Mouse (Mus musculus) neural tube, embryonic 11.5 days (tissue): Measurements from ENCODE around the gene Rbmx. TPM values are rescaled to one million over a fixed set of nuclear protein-coding genes. Genes with fewer than 3 reads are reported as not detected.

Experiments used
- ATAC-seq: fragments of 200-750 bp; cut with Nextera tagmentation; 2 replicates; pipeline ENCODE4 v1.8.0; 2017; ENCODE audit warnings: moderate number of reproducible peaks, mild to moderate bottlenecking, moderate TSS enrichment, moderate library complexity; ENCODE audit not compliant: insufficient read depth, low FRiP score, low TSS enrichment
- DNase-seq: peaks from one replicate; pipeline ENCODE4 v3.0.0-alpha.2; 2015; ENCODE audit warnings: low spot score
- H3K27ac ChIP-seq: fragments of 300-500 bp; sonication (generic); 2 replicates; pipeline ENCODE4 v1.5.1; 2014; ENCODE audit warnings: low read depth, mild to moderate bottlenecking, low read length
- H3K27me3 ChIP-seq: fragments of 300-500 bp; sonication (generic); 2 replicates; pipeline ENCODE4 v1.6.1; 2014; ENCODE audit warnings: mild to moderate bottlenecking, low read length, mixed read lengths; ENCODE audit not compliant: control insufficient read depth, insufficient read depth
- H3K36me3 ChIP-seq: fragments of 300-500 bp; sonication (generic); 2 replicates; pipeline ENCODE4 v1.6.1; 2014; ENCODE audit warnings: mild to moderate bottlenecking, low read length, moderate library complexity, mixed read lengths; ENCODE audit not compliant: control insufficient read depth, insufficient read depth
- H3K4me1 ChIP-seq: fragments of 300-500 bp; sonication (generic); 2 replicates; pipeline ENCODE4 v1.6.1; 2014; ENCODE audit warnings: low read length, mixed read lengths; ENCODE audit not compliant: control insufficient read depth, insufficient read depth
- H3K4me2 ChIP-seq: fragments of 300-500 bp; sonication (generic); 2 replicates; pipeline ENCODE4 v1.6.1; 2014; ENCODE audit warnings: low read depth, mild to moderate bottlenecking, moderate library complexity
- H3K4me3 ChIP-seq: fragments of 300-500 bp; sonication (generic); 2 replicates; pipeline ENCODE4 v1.5.1; 2014; ENCODE audit warnings: low read depth, low read length
- H3K9ac ChIP-seq: fragments of 300-500 bp; sonication (generic); 2 replicates; pipeline ENCODE4 v1.6.1; 2014; ENCODE audit warnings: mild to moderate bottlenecking, low read length
- H3K9me3 ChIP-seq: fragments of 300-500 bp; sonication (generic); 2 replicates; pipeline ENCODE4 v1.6.1; 2016; ENCODE audit warnings: low read length; ENCODE audit not compliant: control insufficient read depth
- WGBS: fragments of 180-500 bp; shearing (Covaris S2); extraction: QIAGEN DNeasy Blood & Tissue Kit; methylation state at CpG from one replicate; pipeline ENCODE4 v1.1.7; 2014; 5-methylcytosine and 5-hydroxymethylcytosine counted together
- polyA plus RNA-seq: library from polyadenylated mRNA; unstranded; fragments of >200 nt; fragmentation: Nextera tagmentation; extraction: Ambion mirVana; gene quantifications from 2 replicates; pipeline ENCODE4 v1.2.1, GENCODE M21; 2014

The Rbmx gene
- 259 and 261 TPM in 2 replicates for polyA plus RNA-seq

- Histone ChIP-seq H3K9ac (peak within 1 kb of the TSS; percentile 85), H3K4me1 (no peaks in the 10 kb centered on the region), H3K4me3 (peak within 1 kb of the TSS; percentile 58), H3K27me3 (no peaks in the 10 kb centered on the region), H3K36me3 (no peaks in the 10 kb centered on the region), H3K4me2 (peak within 1 kb of the TSS; percentile 29), H3K27ac (peak within 1 kb of the TSS; percentile 83), H3K9me3 (no peaks in the 10 kb centered on the region)
- peak; percentile 95 for ATAC-seq
- peak; percentile 80 for DNase-seq
- WGBS, result 16% methylated on average over 50 of the region's 50 CpGs
These were observed at the start of gene Rbmx for GRCm38 (mm10) chrX:57392367-57393246. TSS of gene Rbmx (minus strand) at chrX:57393036.

DNA sequence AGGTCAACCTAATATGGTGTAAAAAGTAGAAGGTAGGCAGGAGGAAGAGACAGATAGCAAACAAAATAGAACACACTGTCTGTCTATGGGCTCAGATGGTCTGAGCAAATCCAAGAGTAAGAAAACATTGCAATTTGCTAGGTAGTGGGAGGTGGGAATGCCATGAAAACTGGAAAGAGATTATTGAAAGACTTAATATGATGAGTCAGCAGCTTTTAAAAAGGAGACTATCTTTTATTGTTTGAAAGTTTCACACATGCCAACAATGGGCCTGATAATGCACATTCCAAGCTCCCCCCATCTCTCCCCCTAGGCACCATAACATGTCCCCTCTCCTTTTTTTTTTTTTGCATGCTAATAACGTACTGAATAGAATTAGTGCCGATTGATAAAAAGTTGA is 41.1 kb upstream of the Rbmx start:
- DNase-seq, result no peak
- Histone ChIP-seq H3K9me3 (no peaks in the 10 kb centered on the region), H3K36me3 (no peaks in the 10 kb centered on the region), H3K4me3 (no peak overlapping the region), H3K4me1 (no peaks in the 10 kb centered on the region), H3K4me2 (no peak overlapping the region), H3K27me3 (no peaks in the 10 kb centered on the region), H3K9ac (no peak overlapping the region), H3K27ac (no peak overlapping the region)
- 95% methylated on average over 2 of the region's 2 CpGs for WGBS
- no peak for ATAC-seq

GRCm38 (mm10) chrX:57431610-57432009 is 38.8 kb upstream of the Rbmx start:
- WGBS, result 15% methylated on average over 2 of the region's 2 CpGs
- Histone ChIP-seq H3K9me3 (no peaks in the 10 kb centered on the region), H3K4me3 (no peak overlapping the region), H3K4me2 (no peak overlapping the region), H3K4me1 (no peaks in the 10 kb centered on the region), H3K9ac (no peak overlapping the region), H3K36me3 (no peaks in the 10 kb centered on the region), H3K27ac (no peak overlapping the region), H3K27me3 (no peaks in the 10 kb centered on the region)
- ATAC-seq (no peak; the same call in 1 of the 2 replicates), DNase-seq (no peak)

DNA sequence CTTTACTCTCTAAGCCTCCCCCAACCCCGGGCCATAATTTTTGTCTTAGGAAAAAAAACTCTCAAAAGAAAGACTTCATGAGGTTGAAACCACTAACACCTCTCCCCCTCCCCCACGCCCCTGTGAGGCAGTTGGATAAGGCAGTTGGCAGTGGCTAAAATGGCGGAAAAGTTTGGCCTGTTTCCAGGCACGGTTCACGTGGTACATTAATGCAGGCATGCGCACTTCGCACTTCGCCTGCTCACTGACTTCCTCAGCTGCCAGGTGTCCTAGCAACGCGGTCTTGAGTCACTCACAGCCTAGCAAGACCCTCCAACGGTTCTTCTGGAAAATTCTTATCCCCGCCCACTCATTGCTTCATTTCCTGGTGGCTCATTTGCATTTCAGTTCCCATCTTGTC is 15.9 kb upstream of the Rbmx start, which contains the start of gene Gm364:
Gene Gm364 (plus strand): TSS at position 386 of the 400 bp plus-strand sequence.
- WGBS, result 88% methylated on average over 12 of the region's 12 CpGs
- Histone ChIP-seq H3K27me3 (no peaks in the 10 kb centered on the region), H3K9me3 (no peaks in the 10 kb centered on the region), H3K36me3 (no peaks in the 10 kb centered on the region), H3K27ac (no peak within 1 kb of the TSS), H3K4me2 (no peak within 1 kb of the TSS), H3K4me1 (no peaks in the 10 kb centered on the region), H3K9ac (no peak within 1 kb of the TSS), H3K4me3 (no peak within 1 kb of the TSS)
- ATAC-seq, result no peak
- no peak for DNase-seq

DNA sequence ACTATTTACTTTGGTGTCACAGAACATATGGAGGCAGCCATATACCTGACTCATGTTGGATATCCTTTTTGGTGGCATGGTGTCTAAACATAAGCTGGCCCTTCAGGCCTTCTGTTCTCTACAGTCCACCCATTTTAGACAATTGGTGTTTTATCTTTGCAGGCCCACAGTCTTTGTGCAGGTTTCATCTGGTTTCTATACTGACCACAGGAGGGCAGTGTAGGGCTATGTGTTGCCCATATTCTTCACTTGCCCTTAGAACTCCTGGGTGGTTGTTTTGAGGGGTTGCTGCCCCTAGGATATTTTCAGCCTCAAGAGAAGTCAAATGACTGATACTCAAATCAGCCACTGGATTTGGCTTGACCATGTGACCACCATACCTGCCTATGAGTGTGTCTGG is 10.8 kb upstream of the Rbmx start:
- Histone ChIP-seq H3K36me3 (no peaks in the 10 kb centered on the region), H3K4me1 (no peaks in the 10 kb centered on the region), H3K4me2 (no peak overlapping the region), H3K27me3 (no peaks in the 10 kb centered on the region), H3K9ac (no peak overlapping the region), H3K9me3 (no peaks in the 10 kb centered on the region), H3K27ac (no peak overlapping the region), H3K4me3 (no peak overlapping the region)
- DNase-seq, result no peak
- no peak for ATAC-seq

GRCm38 (mm10) chrX:57401388-57401787 is 8.6 kb upstream of the Rbmx start:
- DNase-seq, result no peak
- Histone ChIP-seq H3K27me3 (no peaks in the 10 kb centered on the region), H3K4me2 (no peak overlapping the region), H3K27ac (no peak overlapping the region), H3K4me1 (no peaks in the 10 kb centered on the region), H3K4me3 (no peak overlapping the region), H3K36me3 (no peaks in the 10 kb centered on the region), H3K9ac (no peak overlapping the region), H3K9me3 (no peaks in the 10 kb centered on the region)
- WGBS, result 86% methylated on average over 1 of the region's 1 CpGs
- no peak for ATAC-seq

GRCm38 (mm10) chrX:57393412-57393811 is 576 bp upstream of the Rbmx start:
- DNase-seq (peak; percentile 17), ATAC-seq (peak; percentile 64)
- no peak overlapping the region for H3K9ac ChIP-seq
- H3K9me3 ChIP-seq, result no peaks in the 10 kb centered on the region
- H3K27me3 ChIP-seq, result no peaks in the 10 kb centered on the region
- no peak overlapping the region for H3K27ac ChIP-seq
- H3K36me3 ChIP-seq, result no peaks in the 10 kb centered on the region
- H3K4me1 ChIP-seq, result no peaks in the 10 kb centered on the region
- no peak overlapping the region for H3K4me3 ChIP-seq
- peak overlapping the region; percentile 29 for H3K4me2 ChIP-seq
- 18% methylated on average over 7 of the region's 7 CpGs for WGBS

GRCm38 (mm10) chrX:57380915-57381314 is 11.9 kb downstream of the Rbmx start:
- Histone ChIP-seq H3K4me3 (no peak overlapping the region), H3K4me2 (no peak overlapping the region), H3K4me1 (no peaks in the 10 kb centered on the region), H3K27me3 (no peaks in the 10 kb centered on the region), H3K27ac (no peak overlapping the region), H3K36me3 (no peaks in the 10 kb centered on the region), H3K9ac (no peak overlapping the region), H3K9me3 (no peaks in the 10 kb centered on the region)
- 77% methylated on average over 5 of the region's 5 CpGs for WGBS
- no peak for DNase-seq
- ATAC-seq, result no peak

GRCm38 (mm10) chrX:57378579-57378978 is 14.3 kb downstream of the Rbmx start:
- DNase-seq, result no peak
- H3K27me3 ChIP-seq, result no peaks in the 10 kb centered on the region
- ATAC-seq, result no peak
- no peaks in the 10 kb centered on the region for H3K36me3 ChIP-seq
- H3K4me3 ChIP-seq, result no peak overlapping the region
- H3K4me2 ChIP-seq, result no peak overlapping the region
- no peak overlapping the region for H3K9ac ChIP-seq
- 81% methylated on average over 3 of the region's 3 CpGs for WGBS
- no peak overlapping the region for H3K27ac ChIP-seq
- no peaks in the 10 kb centered on the region for H3K4me1 ChIP-seq
- H3K9me3 ChIP-seq, result no peaks in the 10 kb centered on the region
